Mouse (Mus musculus): ENCODE measurements around the gene Neu2.

- TF ChIP-seq CTCF (IDR thresholded peaks at IDR 0.05; ENCODE audit: borderline replicate concordance, extremely low read depth, insufficient read depth, insufficient read length) (no peak), POLR2A (IDR thresholded peaks at IDR 0.05; ENCODE audit: borderline replicate concordance, extremely low read depth, insufficient read depth, insufficient read length, poor library complexity, severe bottlenecking) (no peak)
These were observed 115.1 kb downstream of the Neu2 start for GRCm38 (mm10) chr1:87624826-87625225.

Data from brain, embryonic 14.5 days (tissue).